Mouse (Mus musculus): ENCODE results near the gene 1700012B09Rik. TPM values are rescaled to one million over a fixed set of nuclear protein-coding genes. Genes with fewer than 3 reads are reported as not detected.

The 1700012B09Rik gene
- total RNA-seq, 2 experiments from 2014 or later: not detected

DNA sequence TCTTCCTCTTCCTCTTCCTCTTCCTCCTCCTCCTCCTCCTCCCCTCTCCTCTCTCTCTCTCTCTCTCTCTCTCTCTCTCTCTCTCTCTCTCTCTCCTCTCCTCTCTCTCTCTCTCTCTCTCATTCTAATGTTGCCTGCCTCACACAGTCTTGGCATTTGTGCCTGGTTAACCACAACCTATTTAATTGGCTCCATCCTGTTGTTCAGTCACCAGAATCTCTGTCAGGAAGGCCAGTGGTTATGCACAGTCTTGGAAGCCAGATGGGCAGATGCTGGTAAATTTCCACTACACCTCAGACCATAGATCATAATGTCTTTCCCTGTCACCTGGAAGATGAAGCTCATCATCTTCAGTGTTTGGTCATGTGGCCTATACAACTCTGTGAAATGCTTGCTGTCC, 11.6 kb downstream of the 1700012B09Rik start:
- H3K4me3 ChIP-seq: no peak overlapping the region
- TF ChIP-seq CTCF (IDR thresholded peaks at IDR 0.05): no peak
- no peak overlapping the region for H3K27ac ChIP-seq
- intact Hi-C loops (cut with DNase I): no loop called here
- no peak for DNase-seq (ENCODE audit: extremely low spot score in 1 of 2, low spot score in 2 of 2)

DNA sequence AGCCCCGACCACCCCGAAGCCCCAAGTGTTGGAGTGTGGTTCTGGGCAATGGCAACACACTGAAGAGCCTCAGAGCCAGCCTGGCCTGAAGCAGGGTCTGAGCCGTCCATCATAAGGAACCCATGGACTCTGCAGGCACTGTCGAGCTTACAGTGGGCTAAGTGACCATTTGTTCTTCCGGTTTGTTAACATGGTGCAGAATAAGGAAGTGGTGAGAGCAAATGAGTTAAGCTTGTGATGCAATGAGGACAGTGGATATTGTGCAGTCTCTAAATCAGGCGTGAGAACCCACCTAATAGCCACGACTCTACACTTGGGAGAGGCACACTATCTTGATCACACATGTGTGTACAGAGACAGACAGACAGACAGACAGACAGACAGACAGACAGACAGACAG, 12.2 kb downstream of the 1700012B09Rik start:
- no peak overlapping the region for H3K27ac ChIP-seq
- no peak for TF ChIP-seq CTCF (IDR thresholded peaks at IDR 0.05)
- intact Hi-C loops (cut with DNase I): no loop called here
- no peak overlapping the region for H3K4me3 ChIP-seq
- no peak for DNase-seq (ENCODE audit: extremely low spot score in 1 of 2, low spot score in 2 of 2)

DNA sequence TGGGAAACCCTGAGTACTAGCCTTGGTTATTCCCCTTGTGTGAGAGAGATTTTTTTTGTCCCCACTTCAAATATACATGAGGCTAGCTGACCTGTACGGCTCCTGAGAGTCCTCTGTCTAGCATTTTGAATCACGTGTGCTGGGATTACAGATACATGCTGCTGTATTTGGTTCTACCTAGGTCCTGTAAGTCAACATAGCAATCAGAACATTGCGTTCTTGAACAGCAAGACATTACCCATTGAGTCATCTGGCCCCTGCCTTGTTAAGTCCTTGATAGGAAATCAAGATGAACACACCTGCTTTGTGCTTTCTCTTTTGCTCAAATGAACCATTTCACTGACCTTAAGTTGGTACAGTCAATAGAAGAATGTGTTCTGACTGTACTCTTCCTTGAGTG, 16.4 kb downstream of the 1700012B09Rik start:
- TF ChIP-seq CTCF (IDR thresholded peaks at IDR 0.05): no peak
- Histone ChIP-seq H3K27ac (no peak overlapping the region), H3K4me3 (no peak overlapping the region)
- intact Hi-C loops (cut with DNase I): no loop called here
- no peak for DNase-seq (ENCODE audit: extremely low spot score in 1 of 2, low spot score in 2 of 2)

DNA sequence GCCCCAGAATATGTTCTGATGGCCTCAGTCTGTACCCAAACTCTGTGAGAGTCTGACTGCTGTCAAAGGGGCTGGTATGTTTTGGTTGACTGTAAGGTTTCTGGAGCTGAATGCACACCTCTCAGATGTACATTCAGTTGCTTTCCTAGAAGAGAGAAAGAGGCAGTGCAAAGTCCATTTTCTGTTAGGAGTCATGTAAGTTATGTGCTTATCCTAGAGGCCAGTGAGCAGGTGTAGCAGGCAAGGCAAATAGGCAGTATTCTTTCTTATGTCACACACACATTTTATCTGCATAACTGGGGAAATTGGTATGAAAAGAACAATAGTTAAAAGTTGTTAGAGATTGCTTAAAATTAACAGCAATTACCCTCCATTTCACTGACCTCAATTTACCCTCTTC, 16.9 kb downstream of the 1700012B09Rik start:
- H3K27ac ChIP-seq: no peak overlapping the region
- no peak for DNase-seq (ENCODE audit: extremely low spot score in 1 of 2, low spot score in 2 of 2)
- no peak overlapping the region for H3K4me3 ChIP-seq
- intact Hi-C loops (cut with DNase I): no loop called here
- TF ChIP-seq CTCF (IDR thresholded peaks at IDR 0.05): no peak

DNA sequence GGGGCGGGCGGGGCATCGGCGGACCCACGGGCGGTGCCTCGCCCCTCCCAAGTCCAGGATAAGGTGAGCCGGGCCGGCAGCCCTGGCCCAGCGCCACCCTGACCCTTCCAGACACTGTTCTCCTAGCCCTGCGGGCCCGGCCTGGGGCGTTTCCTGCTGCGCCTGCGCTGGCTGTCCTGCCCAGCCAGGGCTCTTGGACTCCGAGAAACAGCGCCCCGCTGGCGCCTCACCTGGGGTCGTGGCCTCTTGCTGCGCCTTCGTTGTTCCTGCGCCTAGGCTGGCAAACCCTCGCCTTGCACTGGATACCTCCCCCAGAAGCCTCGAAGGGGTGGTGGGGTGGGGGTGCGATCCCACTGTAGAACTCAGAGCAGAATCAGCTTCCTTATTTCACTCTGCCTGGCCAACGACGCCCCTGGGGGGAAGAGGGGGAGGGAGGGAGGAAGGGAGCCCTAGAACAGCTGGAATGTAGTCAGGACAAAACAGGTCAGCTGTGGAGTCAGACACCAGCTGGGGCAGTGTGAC, 18.8 kb downstream of the 1700012B09Rik start, which contains the start of gene Fut4:
Fut4 (minus strand) TSS at position 393 of the 522 bp plus-strand sequence.
- peak in 1 of 2 experiments; percentile 13 for DNase-seq (ENCODE audit: extremely low spot score in 1 of 2, low spot score in 2 of 2)
- no peak within 1 kb of the TSS for H3K27ac ChIP-seq
- intact Hi-C loops (cut with DNase I): no loop called here
- H3K4me3 ChIP-seq: peak within 1 kb of the TSS; percentile 32
- no peak for TF ChIP-seq CTCF (IDR thresholded peaks at IDR 0.05)

DNA sequence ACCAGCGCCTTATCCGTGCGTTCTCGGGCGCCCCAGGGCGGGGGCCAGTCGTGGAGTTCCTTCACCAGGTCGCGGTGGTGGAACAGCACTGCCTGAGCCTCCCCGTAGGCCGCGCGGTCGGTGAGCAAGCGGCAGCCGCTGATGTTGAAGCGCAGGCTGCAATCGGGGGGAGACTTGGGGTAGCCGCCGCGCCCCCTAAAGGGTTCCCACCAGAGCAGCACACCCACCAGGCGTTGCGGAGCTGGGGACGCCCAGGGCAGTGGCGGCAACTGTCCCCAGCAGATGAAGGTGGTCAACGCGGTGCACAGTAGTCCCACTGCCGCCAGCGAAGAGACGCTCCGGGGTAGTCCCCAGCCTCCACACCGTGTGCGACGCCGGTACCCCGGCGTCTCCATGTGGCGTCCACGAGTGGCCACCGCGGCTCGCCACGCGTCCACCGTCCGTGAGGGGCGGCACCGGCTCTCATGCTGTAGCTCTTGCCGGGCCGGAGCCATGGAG, 19.3 kb downstream of the 1700012B09Rik start:
- H3K4me3 ChIP-seq: peak overlapping the region; percentile 32
- TF ChIP-seq CTCF (IDR thresholded peaks at IDR 0.05): no peak
- intact Hi-C loops (cut with DNase I): no loop called here
- H3K27ac ChIP-seq: no peak overlapping the region
- DNase-seq (ENCODE audit: extremely low spot score in 1 of 2, low spot score in 2 of 2): no peak

DNA sequence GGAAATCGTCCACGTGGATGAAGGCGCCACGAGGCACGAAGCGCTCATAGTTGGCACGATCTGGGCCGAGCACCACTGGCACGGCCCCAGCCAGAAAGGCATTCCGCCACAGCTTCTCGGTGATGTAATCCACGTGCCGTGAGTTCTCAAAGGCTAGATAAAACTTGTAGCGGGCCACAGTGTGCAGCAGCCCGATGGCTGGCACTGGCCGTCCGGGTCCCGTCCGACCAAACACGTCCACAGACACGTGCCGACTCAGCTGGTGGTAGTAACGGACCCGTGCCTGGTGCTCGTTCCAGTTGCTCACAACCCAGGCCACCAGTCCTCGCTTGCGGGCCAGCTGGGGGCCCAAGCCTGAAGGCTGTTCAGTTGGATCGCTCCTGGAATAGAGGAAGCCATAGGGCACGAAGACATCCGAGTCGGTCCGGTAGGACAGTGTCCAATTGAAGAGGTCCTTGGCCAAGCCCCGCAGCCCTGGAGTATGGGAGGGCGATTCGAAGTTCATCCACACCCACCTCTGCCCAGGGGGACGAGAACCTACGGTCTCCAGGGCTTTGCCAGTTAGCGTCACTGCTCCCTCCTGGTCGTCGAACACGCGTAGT, 19.8 kb downstream of the 1700012B09Rik start:
- peak overlapping the region; percentile 32 for H3K4me3 ChIP-seq
- no peak overlapping the region for H3K27ac ChIP-seq
- TF ChIP-seq CTCF (IDR thresholded peaks at IDR 0.05): no peak
- no peak for DNase-seq (ENCODE audit: extremely low spot score in 1 of 2, low spot score in 2 of 2)
- intact Hi-C loops (cut with DNase I): no loop called here

DNA sequence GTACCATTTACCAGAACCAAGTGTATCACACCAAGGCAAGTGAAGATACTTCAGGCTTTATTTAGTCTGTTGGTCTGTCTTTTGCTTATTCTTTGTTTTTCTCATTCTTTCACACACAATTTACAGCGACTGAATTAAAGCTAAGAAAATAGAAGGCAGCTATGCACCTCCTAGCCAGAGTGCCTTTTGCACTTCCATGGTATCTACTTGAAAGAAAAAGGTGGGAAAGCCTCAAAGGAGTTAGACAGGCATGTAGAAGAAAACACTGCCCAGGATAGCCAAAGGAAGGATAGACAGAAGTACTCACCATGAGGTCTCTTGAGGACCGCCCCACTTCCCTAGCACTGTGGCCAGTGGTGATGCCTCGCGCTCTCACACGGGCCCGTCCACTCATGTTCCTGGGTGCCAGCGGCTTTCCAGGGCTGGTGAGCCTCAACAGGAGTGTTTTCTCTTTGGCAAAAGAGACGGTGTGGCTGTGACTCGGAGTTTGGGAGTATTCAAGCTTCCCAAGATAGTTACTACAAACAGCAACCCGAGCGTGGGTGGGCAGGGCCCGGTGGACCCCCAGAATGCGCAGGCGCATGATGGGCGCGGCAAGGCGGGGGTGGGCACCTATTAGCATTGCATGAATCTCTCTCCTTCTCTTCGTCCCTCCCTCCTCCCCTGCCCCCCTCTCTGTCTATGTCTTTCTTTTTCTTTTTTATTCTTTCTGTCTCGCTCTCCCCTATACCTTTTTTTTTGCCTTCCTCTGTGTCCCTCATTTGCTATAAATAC, 30.5 kb downstream of the 1700012B09Rik start, which contains the start of gene Piwil4:
Piwil4 (minus strand) TSS at position 583 of the 774 bp plus-strand sequence.
- TF ChIP-seq CTCF (IDR thresholded peaks at IDR 0.05): no peak
- DNase-seq (ENCODE audit: extremely low spot score in 1 of 2, low spot score in 2 of 2): no peak
- H3K4me3 ChIP-seq: no peak within 1 kb of the TSS
- no peak within 1 kb of the TSS for H3K27ac ChIP-seq
- intact Hi-C loops (cut with DNase I): no loop called here

DNA sequence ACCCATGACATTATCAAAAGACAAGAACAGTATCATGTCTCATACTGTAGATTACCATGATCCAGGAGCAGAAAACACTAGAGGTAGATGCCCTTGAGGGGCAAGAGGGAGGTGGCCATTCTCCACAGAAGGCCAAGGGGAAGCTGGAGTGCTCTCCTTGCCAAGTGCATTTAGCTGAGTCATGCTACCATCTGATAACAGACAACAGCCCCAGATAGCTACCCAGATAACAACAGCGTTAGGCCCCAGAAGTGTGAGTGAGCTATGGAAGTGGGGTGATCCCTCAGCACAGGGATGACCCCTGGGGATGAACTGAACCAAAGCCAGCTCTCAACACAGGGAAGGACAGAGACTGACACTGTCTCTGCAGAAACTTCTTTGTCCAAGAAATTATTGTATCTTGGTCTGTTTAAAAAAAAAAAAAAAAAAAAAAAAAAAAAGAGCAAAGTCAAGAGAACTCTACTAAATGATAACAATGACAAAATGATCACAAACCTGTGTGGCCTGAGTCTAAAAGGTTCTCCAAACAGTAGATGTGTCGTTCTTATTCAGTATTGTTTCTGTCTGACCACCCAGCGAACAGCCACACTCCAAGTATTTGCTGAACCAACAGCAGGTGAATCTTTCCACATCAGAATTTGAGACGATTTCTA, 31.2 kb downstream of the 1700012B09Rik start:
- no peak for TF ChIP-seq CTCF (IDR thresholded peaks at IDR 0.05)
- intact Hi-C loops (cut with DNase I): no loop called here
- DNase-seq (ENCODE audit: extremely low spot score in 1 of 2, low spot score in 2 of 2): no peak
- Histone ChIP-seq H3K27ac (no peak overlapping the region), H3K4me3 (no peak overlapping the region)

DNA sequence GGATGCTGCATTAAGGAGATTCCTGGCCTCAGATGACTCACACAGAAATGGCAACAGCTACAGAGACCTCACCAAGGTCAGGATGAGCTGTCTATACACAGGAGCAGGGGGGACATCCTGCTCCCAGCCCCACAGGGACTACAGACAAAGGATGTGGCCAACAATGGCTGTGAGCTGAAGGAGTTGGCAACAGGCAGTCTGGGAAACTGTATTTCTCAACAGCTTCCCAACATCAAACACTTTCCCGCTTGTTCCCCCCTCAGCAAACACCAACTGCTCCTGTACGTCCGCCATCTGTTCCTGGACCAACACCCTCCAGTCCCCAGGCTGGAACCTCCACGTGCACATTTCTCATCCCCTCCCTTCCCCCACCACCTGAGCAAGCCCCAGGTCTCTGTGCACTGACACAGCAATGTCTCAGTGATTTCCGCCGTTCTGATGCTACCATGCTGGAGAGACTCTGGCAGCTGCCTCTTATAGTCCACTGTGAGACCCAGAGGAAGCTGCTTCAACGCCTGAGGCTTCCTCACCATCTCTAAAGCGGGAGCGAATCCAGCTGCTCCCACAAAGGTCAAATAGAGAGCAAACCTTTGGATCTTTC, 39.8 kb downstream of the 1700012B09Rik start:
- TF ChIP-seq CTCF (IDR thresholded peaks at IDR 0.05): no peak
- no peak for DNase-seq (ENCODE audit: extremely low spot score in 1 of 2, low spot score in 2 of 2)
- H3K4me3 ChIP-seq: no peak overlapping the region
- intact Hi-C loops (cut with DNase I): no loop called here
- H3K27ac ChIP-seq: no peak overlapping the region

DNA sequence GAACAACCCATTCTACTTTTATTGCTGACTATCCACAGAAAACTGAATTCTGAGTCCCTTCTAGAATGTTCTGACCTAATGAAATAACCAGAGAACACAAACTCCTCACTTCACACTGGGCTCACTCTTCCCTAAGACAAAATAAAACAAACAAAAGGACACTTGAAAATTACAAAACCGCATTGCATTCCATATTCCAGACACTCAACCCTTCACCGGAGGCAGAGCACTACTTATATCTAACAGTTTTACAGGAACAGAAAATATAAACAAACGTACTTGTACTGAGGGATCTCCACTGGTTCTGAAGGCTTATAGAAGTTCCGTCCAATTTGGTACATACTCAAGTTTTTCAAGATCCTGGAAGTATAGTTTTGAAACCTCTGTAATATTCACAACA, 42.5 kb downstream of the 1700012B09Rik start:
- intact Hi-C loops (cut with DNase I): no loop called here
- DNase-seq (ENCODE audit: extremely low spot score in 1 of 2, low spot score in 2 of 2): no peak
- no peak for TF ChIP-seq CTCF (IDR thresholded peaks at IDR 0.05)
- H3K27ac ChIP-seq: no peak overlapping the region
- H3K4me3 ChIP-seq: no peak overlapping the region

All from left cerebral cortex, adult 2 months (tissue).